Mouse (Mus musculus) midbrain, embryonic 13.5 days (tissue): ENCODE data around the gene Acss1. TPM values are rescaled to one million over a fixed set of nuclear protein-coding genes. Genes with fewer than 3 reads are reported as not detected.

Source experiments
- ATAC-seq: fragments of 200-750 bp; cut with Nextera tagmentation; 2 replicates; pipeline ENCODE4 v1.8.0; 2017; ENCODE audit warnings: mild to moderate bottlenecking, moderate TSS enrichment, moderate library complexity
- H3K27ac ChIP-seq: fragments of 300-500 bp; sonication (generic); 2 replicates; pipeline ENCODE4 v1.5.1; 2015; ENCODE audit warnings: inconsistent platforms, mild to moderate bottlenecking, moderate library complexity
- H3K27me3 ChIP-seq: fragments of 300-500 bp; sonication (generic); 2 replicates; pipeline ENCODE4 v1.6.1; 2015; ENCODE audit warnings: mild to moderate bottlenecking, inconsistent platforms
- H3K36me3 ChIP-seq: fragments of 300-500 bp; sonication (generic); 2 replicates; pipeline ENCODE4 v1.6.1; 2015; ENCODE audit warnings: mild to moderate bottlenecking, inconsistent platforms
- H3K4me1 ChIP-seq: fragments of 300-500 bp; sonication (generic); replicated peaks from 2 replicates; pipeline ENCODE4 v1.6.1; 2015; ENCODE audit warnings: inconsistent platforms
- H3K4me2 ChIP-seq: fragments of 300-500 bp; sonication (generic); replicated peaks from 2 replicates; pipeline ENCODE4 v1.6.1; 2015; ENCODE audit warnings: moderate library complexity, mild to moderate bottlenecking, inconsistent platforms
- H3K4me3 ChIP-seq: fragments of 300-500 bp; sonication (generic); replicated peaks from 2 replicates; pipeline ENCODE4 v1.5.1; 2015; ENCODE audit warnings: mild to moderate bottlenecking, inconsistent platforms
- H3K9ac ChIP-seq: fragments of 300-500 bp; sonication (generic); replicated peaks from 2 replicates; pipeline ENCODE4 v1.6.1; 2015; ENCODE audit warnings: mild to moderate bottlenecking, inconsistent platforms
- H3K9me3 ChIP-seq: fragments of 300-500 bp; sonication (generic); 2 replicates; pipeline ENCODE4 v1.6.1; 2016; ENCODE audit warnings: mild to moderate bottlenecking, inconsistent platforms
- WGBS: fragments of 180-500 bp; shearing (Covaris S2); methylation state at CpG from one replicate; pipeline ENCODE4 v1.1.7; 2015; 5-methylcytosine and 5-hydroxymethylcytosine counted together
- polyA plus RNA-seq: library from polyadenylated mRNA; unstranded; fragments of >200 nt; fragmentation: Nextera tagmentation; extraction: Ambion mirVana; gene quantifications from 2 replicates; pipeline ENCODE4 v1.2.1, GENCODE M21; 2015

The Acss1 gene
- 20.1 and 22.7 TPM in 2 replicates for polyA plus RNA-seq

DNA sequence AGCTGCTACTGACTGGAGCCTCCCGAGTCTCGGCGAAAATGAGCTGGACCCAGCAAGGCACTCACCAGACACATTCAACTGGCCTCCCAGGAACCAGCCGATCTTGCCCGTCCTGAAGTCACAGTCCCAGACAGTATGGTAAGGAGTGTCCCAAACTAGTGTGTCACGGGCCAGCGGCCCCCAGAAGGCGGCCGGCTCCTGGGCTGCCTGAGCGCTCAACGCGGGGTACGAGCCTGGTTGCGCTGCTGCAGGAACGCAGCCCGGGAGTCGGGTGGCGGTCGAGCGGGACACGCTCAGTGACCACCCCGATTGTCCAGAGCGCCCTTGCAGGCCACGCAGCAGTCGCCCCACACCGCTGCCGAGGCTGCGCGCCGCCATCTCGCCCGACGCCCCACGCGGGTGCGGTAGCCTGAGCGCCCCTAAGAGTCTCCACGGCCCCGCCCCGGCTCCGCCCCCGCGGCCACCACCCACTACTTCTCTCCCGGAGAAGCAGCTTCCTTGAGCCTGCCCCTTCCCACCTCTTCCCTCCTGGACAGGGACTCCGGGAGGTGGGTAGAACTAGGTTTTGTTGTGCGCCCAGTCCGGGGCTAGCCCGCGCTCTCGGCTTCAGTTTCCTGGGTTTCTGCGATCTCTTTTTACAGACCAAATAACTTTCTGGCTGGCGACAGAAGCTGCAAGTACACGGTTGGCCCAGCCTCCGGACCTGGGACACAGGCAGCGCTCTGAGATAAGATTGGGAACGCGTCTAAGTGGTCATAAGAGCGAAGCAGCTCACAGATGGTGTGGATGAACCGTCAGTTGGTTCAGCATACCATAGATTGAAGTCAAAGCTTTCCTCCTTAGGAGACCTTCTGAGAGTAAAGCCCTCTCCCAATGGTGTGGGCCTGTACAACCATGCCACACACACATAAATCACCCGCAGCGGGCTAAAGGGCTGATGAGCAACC is at the start of gene Acss1:
TSS of gene Acss1 (minus strand) at position 681 of the 947 bp plus-strand sequence.
- Histone ChIP-seq H3K9ac (peak within 1 kb of the TSS; percentile 78), H3K4me1 (peaks cover 38% of the 10 kb centered on the region), H3K27me3 (peaks cover 9% of the 10 kb centered on the region), H3K36me3 (no peaks in the 10 kb centered on the region), H3K27ac (peak within 1 kb of the TSS; percentile 74), H3K4me2 (peak within 1 kb of the TSS; percentile 86), H3K9me3 (no peaks in the 10 kb centered on the region), H3K4me3 (peak within 1 kb of the TSS; percentile 54)
- peak; percentile 78 for ATAC-seq
- WGBS = 2% methylated on average over 61 of the region's 61 CpGs

DNA sequence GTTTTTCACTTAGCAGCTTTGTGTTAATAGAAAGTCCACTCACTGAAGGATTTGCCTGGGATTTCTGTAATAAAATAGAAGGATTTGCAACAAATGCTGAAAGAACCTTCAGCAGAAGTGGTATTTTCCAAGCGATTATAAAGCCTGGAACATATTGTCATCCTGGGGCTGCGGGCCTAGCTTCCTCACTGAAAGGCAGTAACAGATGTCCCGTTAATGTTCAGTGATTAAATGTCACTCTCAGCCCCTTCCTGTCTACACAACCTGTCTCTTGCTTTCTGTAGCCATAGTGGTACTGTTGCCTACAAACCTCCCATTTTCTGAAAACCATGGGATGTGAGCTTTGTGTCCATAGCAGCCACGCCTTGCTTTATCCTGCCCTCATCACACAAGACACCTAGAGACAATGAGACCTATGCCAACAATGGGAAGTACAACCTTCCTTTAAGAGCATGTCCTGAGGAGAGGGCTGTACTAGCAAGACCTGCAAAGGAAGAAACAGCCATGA is 43.9 kb upstream of the Acss1 start:
- no peaks in the 10 kb centered on the region for H3K36me3 ChIP-seq
- no peak overlapping the region for H3K4me3 ChIP-seq
- ATAC-seq = no peak
- no peak overlapping the region for H3K27ac ChIP-seq
- H3K9me3 ChIP-seq = no peaks in the 10 kb centered on the region
- H3K9ac ChIP-seq = no peak overlapping the region
- H3K27me3 ChIP-seq = no peaks in the 10 kb centered on the region
- H3K4me1 ChIP-seq = no peaks in the 10 kb centered on the region
- H3K4me2 ChIP-seq = no peak overlapping the region
- WGBS = 77% methylated on average over 4 of the region's 4 CpGs

DNA sequence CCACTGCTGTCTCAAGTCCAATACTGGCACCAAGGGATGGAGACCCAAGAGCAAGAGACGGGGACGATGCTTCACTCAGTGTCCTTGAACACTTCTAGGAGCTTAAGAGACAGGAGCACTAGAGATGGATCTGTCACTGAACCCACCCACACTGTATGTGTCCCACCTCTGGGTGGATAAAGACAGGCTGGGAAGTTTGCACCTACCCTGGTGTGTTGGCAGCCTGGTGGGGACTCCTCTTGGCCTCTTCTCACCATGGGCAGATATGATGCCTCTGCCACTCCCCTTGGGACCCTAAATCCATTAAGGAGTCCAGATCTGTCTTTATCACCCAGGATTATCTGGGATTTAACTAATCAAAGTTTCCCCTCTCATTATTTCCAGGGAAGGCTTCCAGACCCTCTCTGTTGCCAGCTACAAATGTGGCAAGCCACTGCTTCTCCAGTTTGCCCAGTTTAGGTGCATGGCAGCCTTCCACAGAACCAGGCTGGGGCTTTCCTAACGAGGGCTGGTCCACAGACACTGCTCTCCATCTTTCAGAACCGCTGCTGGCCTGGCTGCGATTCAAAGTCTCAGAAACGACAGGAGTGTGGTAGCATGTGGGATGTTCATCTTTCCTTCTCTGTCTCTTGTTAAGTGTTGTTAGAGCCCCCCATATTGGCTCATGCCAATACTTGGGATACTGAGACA is 23.3 kb upstream of the Acss1 start:
- Histone ChIP-seq H3K4me1 (peaks cover 16% of the 10 kb centered on the region), H3K27ac (no peak overlapping the region), H3K27me3 (peaks cover 62% of the 10 kb centered on the region), H3K4me3 (no peak overlapping the region), H3K9ac (no peak overlapping the region), H3K4me2 (no peak overlapping the region), H3K9me3 (no peaks in the 10 kb centered on the region), H3K36me3 (no peaks in the 10 kb centered on the region)
- WGBS = 82% methylated on average over 6 of the region's 6 CpGs
- no peak for ATAC-seq

DNA sequence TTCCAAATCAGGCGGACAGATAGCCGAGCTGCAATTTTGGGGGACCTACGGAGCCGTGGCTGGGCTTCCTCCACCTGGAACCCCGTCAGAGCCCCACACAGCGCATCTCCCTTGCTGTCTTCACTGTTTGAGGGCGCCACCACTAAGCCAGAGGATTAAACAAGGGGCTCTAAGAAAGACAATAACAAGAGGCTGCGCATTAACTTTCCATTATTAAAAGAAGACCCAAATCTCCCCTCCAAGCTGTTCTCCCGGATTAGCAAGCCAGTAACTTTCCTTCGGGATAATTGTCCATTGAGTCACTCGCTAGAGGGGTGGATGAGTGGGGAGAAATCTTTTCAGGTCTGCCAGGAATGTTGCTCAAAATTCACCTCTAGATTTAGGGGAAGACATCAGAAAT is 21.9 kb upstream of the Acss1 start:
- Histone ChIP-seq H3K9ac (no peak overlapping the region), H3K4me2 (no peak overlapping the region), H3K27ac (no peak overlapping the region), H3K9me3 (no peaks in the 10 kb centered on the region), H3K4me1 (peaks cover 16% of the 10 kb centered on the region), H3K36me3 (no peaks in the 10 kb centered on the region), H3K4me3 (no peak overlapping the region), H3K27me3 (peaks cover 77% of the 10 kb centered on the region)
- no peak for ATAC-seq
- 2% methylated on average over 11 of the region's 11 CpGs for WGBS

DNA sequence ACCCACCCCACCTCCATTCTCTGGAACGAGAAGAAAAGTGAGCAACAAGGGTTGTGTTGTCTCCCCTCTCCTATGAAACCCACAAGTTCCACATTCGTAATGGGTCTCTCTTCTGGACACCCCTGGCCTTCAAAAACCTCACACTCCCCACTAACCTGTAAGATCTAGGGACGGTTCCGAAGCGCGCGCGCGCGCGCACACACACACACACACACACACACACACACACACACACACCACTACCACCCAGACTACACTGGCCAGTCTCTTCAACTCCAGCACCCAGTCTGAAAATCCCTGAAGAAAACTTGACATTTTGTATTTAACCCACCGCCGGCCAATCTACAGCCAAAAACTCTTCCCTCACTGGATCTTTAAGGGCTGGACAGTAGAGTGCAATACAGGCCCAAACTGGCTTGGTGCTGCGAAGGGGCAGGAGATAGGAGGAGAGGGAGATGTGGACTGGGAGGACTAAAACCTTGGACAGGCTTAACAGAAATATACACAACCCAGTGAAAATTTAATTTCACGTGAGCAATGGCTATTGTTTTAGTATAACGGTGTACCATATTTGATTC is 21.0 kb upstream of the Acss1 start, which contains the start of gene Vsx1:
TSS of gene Vsx1 (minus strand) at position 138 of the 578 bp plus-strand sequence.
- Histone ChIP-seq H3K4me3 (peak within 1 kb of the TSS; percentile 44), H3K27ac (no peak within 1 kb of the TSS), H3K9me3 (no peaks in the 10 kb centered on the region), H3K4me2 (peak within 1 kb of the TSS; percentile 71), H3K9ac (peak within 1 kb of the TSS; percentile 51; the same call in 1 of the 2 replicates), H3K36me3 (no peaks in the 10 kb centered on the region), H3K4me1 (peaks cover 16% of the 10 kb centered on the region), H3K27me3 (peaks cover 81% of the 10 kb centered on the region)
- 54% methylated on average over 16 of the region's 16 CpGs for WGBS
- 0 out of 2 replicates have a peak, but pooled peaks have one; percentile 30 for ATAC-seq

DNA sequence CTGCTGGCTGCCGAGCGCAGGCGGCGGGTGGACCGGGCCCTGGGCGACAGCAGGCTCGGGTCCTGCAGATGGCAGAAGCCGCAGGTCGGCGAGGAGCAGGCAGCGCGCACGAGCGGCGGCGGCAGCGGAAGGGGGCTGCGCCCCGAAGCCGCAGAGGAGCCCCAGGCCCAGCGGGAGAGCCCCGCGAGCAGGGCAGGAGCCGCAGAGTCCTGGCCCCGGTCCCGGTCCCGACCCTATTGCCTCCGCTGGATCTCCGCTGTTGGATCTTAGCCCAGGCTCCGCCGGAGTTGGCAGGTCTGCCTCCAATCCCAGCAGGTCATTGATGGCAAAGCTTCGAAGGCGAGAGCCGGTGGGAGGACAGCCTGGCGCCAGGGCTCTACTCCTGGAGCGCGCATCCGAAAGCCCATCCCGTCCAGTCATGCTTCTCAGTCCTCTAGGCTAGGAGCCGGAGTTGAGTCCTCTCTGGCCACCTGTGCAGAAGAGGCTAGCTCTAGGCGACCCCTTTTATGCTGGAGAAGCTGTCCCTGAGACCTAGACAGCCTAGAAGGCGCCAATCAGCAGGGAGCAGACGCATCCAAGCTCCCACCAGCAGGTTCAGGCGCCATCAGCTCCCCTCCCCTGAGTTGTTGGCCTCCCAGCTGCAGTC is 20.4 kb upstream of the Acss1 start:
- H3K36me3 ChIP-seq = no peaks in the 10 kb centered on the region
- H3K9ac ChIP-seq = peak overlapping the region; percentile 51; the same call in 1 of the 2 replicates
- peak overlapping the region; percentile 71 for H3K4me2 ChIP-seq
- H3K27me3 ChIP-seq = peaks cover 83% of the 10 kb centered on the region
- no peaks in the 10 kb centered on the region for H3K9me3 ChIP-seq
- peak; percentile 73 for ATAC-seq
- no peak overlapping the region for H3K27ac ChIP-seq
- under 1% methylated on average over 39 of the region's 44 CpGs for WGBS
- H3K4me3 ChIP-seq = peak overlapping the region; percentile 44
- H3K4me1 ChIP-seq = peaks cover 16% of the 10 kb centered on the region

DNA sequence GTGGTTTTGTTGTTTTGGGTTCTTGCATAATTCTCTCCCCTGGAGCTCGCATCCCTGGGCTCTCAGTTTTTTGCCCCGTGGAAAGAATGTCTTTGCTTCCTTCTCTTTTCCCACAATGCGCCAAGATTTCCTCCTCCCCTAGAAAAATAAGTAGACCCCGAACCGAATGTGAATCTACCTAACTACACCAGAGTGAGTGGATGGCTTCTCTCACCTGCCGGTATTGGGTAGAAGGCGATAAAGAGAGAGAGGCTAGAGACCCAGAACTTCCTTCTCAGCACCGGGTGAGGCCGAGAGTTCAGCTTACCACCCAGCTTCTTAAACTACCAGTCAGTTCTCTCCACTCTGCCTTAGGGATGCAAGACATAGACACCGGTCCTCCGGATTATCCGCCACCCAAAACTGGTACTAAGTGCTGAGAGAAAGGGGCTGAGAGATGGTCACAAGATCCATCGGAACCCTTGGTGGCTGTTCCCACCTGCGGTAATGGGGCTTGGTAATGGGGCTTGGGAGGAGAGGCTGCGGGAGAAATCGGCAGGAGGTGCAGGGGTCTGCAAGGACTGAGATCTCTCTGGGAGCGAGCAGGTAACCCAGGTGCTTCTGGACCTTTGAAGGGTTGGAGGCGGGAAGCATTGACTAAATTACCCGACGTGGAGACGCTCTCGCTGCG is 19.7 kb upstream of the Acss1 start:
- Histone ChIP-seq H3K9me3 (no peaks in the 10 kb centered on the region), H3K36me3 (no peaks in the 10 kb centered on the region), H3K27me3 (peaks cover 82% of the 10 kb centered on the region), H3K4me3 (peak overlapping the region; percentile 44), H3K4me2 (peak overlapping the region; percentile 71), H3K9ac (peak overlapping the region; percentile 51; the same call in 1 of the 2 replicates), H3K27ac (no peak overlapping the region), H3K4me1 (peaks cover 16% of the 10 kb centered on the region)
- ATAC-seq = no peak
- WGBS = 4% methylated on average over 23 of the region's 23 CpGs

DNA sequence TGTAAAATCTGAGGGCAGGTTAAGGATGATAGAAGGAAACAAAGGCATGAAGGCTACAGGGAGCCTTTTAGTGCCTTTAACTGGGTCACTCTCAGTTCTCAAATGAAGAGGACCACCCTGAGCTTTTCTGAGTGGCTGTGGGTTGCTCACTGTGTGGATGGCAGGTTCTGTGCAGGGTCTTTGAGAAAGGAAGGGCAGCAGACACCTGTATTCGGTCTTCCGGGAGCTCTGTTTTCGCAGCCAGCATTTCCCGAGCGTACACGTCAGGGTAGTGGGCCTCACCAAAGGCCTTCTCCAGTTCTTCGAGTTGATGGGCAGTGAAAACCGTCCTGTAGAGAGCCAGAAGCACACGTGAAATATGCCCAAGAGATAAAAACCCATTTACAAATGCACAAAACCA is 17.1 kb upstream of the Acss1 start:
- Histone ChIP-seq H3K27ac (no peak overlapping the region), H3K27me3 (peaks cover 58% of the 10 kb centered on the region), H3K4me2 (no peak overlapping the region), H3K4me1 (peaks cover 16% of the 10 kb centered on the region), H3K9ac (no peak overlapping the region), H3K4me3 (no peak overlapping the region), H3K9me3 (no peaks in the 10 kb centered on the region), H3K36me3 (no peaks in the 10 kb centered on the region)
- WGBS = 88% methylated on average over 9 of the region's 9 CpGs
- ATAC-seq = no peak

DNA sequence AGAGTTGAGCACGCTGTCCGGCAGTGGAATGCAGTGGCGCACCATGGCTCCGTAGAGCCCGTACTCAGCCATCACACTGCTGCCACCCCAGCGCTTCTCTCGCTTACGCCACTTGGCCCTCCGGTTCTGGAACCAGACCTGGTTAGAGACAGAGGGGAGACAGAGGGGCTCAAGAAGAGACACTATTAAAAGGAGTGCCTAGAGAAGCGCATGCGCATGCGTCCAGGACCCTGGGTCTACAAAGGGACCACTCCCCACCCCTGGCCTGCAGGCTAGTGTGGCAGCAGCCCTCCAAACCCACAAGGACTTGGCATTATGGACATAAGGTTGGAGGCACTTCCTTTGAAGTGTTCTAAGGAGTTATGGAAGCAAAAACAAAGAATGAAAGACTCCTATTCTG is 16.2 kb upstream of the Acss1 start:
- Histone ChIP-seq H3K27me3 (peaks cover 48% of the 10 kb centered on the region), H3K9me3 (no peaks in the 10 kb centered on the region), H3K9ac (no peak overlapping the region), H3K4me3 (no peak overlapping the region), H3K36me3 (no peaks in the 10 kb centered on the region), H3K4me2 (no peak overlapping the region), H3K27ac (no peak overlapping the region), H3K4me1 (peaks cover 10% of the 10 kb centered on the region)
- WGBS = 83% methylated on average over 12 of the region's 12 CpGs
- no peak for ATAC-seq

DNA sequence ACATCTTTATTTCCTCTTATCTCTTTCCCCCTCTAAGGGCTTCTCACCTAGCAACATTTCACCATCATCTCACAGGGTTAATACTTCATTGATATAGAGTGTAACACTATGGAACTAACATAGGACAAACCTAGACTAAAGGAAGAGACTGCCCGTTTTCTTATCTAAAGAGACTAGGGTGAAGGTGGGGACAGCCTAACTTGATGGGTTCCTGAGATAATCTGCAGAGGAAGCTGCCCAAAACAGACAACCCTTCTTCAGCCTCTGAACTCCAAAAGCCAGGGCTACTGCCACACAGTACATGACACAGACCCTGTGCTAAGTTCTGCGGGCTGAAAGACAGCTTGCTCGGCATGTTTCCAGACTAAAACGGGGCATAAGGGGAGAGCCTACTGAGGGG is 13.3 kb upstream of the Acss1 start:
- no peaks in the 10 kb centered on the region for H3K4me1 ChIP-seq
- no peaks in the 10 kb centered on the region for H3K36me3 ChIP-seq
- H3K27ac ChIP-seq = no peak overlapping the region
- H3K9me3 ChIP-seq = no peaks in the 10 kb centered on the region
- no peak overlapping the region for H3K9ac ChIP-seq
- WGBS = 69% methylated on average over 4 of the region's 4 CpGs
- H3K4me3 ChIP-seq = no peak overlapping the region
- no peak for ATAC-seq
- peaks cover 20% of the 10 kb centered on the region for H3K27me3 ChIP-seq
- H3K4me2 ChIP-seq = no peak overlapping the region

DNA sequence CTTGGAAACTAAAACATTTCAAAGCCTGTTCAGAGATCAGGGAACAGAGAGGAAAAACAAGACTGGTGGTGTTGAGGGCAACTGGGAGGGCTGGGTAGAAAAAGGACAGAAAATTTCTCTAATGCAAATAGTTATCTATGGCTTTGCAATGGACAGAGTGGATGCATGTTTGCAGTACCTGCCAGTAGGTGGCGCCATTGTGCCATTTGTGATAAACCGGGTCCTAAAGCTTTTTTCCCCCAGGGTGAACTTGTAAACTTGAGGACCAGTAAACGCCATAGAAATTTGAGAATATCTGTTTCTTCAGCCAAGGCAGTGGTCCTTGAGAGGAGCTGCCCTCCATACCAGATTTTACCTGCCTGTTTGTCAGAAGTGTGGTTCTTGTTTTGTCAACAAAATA is 10.1 kb upstream of the Acss1 start:
- Histone ChIP-seq H3K27me3 (no peaks in the 10 kb centered on the region), H3K9ac (no peak overlapping the region), H3K4me3 (no peak overlapping the region), H3K4me2 (no peak overlapping the region), H3K36me3 (no peaks in the 10 kb centered on the region), H3K9me3 (no peaks in the 10 kb centered on the region), H3K4me1 (no peaks in the 10 kb centered on the region; the same call in 1 of the 2 replicates), H3K27ac (no peak overlapping the region)
- WGBS = 0% methylated on average over 3 of the region's 3 CpGs
- no peak for ATAC-seq
